Mouse (Mus musculus): ENCODE results near the gene Clns1a. TPM values are rescaled to one million over a fixed set of nuclear protein-coding genes. Genes with fewer than 3 reads are reported as not detected.

Gene Clns1a
- 120 and 125 TPM in 2 replicates for polyA plus RNA-seq (2012; rRNA removed)

DNA sequence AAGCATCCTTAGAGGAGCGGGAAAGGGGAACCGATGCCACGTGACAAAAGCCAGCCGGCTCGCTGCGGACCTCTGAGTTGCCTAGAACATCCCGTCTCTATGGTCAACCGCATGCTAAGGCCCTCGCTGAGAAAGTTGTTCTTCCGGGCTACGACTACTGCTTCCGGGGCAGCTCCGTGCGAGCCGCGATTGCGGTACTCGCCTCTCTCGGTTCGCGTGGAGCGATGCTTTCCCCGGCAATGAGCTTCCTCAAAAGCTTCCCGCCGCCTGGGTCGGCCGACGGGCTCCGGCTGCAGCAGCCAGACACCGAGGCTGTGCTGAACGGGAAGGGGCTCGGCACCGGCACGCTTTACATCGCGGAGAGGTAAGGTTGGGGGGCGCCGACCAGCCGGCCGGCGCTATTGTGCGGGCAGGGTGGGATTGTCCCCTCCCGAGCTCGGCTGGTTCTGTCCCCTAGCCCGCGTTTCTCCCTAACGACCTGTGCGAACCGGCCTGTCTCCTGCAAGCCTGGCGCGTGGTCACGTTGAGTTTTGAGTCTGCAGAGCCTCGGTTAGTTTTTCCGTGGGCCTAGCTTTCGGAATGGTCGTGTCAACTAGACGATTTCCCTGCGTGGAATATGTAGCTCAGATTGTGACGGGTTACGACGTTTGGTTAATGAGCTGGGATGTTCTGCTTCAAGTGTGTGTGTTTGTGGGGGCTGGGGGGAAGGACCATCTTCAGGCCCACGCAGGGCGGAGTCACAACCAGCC is at the start of gene Clns1a:
TSS of gene Clns1a (plus strand) at position 129 of the 749 bp plus-strand sequence.

DNA sequence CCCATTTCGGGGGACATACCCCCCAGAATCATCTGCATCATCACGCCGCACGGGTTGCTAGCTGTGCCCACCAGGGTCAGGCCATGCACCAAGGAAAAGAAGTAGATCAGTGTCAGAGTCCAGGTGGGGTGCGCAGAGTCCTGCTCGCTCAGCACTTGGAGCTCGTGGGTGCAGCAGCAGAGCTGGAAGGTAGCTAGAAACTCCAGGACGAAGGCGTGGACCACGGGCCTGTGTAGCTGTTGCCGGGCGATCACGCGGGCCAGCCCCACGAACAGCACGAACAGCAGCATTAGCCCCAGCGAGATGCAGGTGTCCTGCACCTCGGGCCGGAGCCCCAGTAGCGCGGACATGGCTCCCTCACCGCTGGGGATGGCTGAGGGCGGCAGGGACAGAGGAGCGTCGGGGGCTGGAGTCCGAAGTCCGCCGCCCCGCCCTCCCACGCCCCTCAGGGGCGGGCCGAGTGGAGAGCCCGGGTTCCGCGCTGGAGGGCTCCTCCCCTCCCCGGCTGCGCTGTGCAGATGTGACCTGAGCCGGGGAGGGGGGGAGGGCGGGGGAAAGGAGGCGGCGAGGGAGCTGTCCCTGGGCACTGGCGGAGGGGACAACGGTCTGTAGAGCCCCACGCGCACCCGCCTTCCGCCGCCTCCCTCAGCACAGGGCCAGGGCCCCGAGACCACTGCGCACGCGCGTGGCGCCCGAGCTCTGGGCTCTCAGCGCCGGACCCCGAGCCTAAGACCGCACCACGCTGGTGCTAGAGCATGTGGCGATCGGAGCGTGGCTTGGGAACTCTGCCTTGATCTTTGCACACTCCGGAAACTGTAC is 41.4 kb downstream of the Clns1a start, which contains the start of gene Aqp11:
TSS of gene Aqp11 (minus strand) at position 652 of the 819 bp plus-strand sequence.

Other genes starting within 250 kb of the Clns1a start
- gene Kctd14, start 245.3 kb upstream of the Clns1a start, polyA plus RNA-seq (2012; rRNA removed): 1.9 and 2.4 TPM in 2 replicates
- gene Ints4, start 215.7 kb upstream of the Clns1a start, polyA plus RNA-seq (2012; rRNA removed): 78.7 and 83.3 TPM in 2 replicates
- 44.3 and 46.6 TPM in 2 replicates for gene Aamdc, start 117.1 kb upstream of the Clns1a start, polyA plus RNA-seq (2012; rRNA removed)
- gene Rsf1, start 116.7 kb upstream of the Clns1a start, polyA plus RNA-seq (2012; rRNA removed): 16.9 and 17.3 TPM in 2 replicates
- 8.4 and 8.9 TPM in 2 replicates for gene Aqp11, start 41.7 kb downstream of the Clns1a start, polyA plus RNA-seq (2012; rRNA removed)
- gene Pak1, start 91.9 kb downstream of the Clns1a start, polyA plus RNA-seq (2012; rRNA removed): 100 and 104 TPM in 2 replicates
- not detected in 2 replicates for gene Gdpd4, start 223.3 kb downstream of the Clns1a start, polyA plus RNA-seq (2012; rRNA removed)